Mouse (Mus musculus): ENCODE measurements at regions not wholly inside any gene's neighbourhood (a gene's known extent, or its start where the extent isn't known, plus 50 kb on each side); places are given as distances from the start of the nearest gene placed in this dataset.

GRCm38 (mm10) chr9:61154721-61155120, 217.4 kb upstream of the Tle3 start:
- TF ChIP-seq CTCF (IDR thresholded peaks at IDR 0.05; ENCODE audit: borderline replicate concordance, insufficient read depth, low read length) (no peak), POLR2A (IDR thresholded peaks at IDR 0.05; ENCODE audit: low read depth, low read length) (no peak)

Data from embryonic fibroblast, embryonic 13.5 days (primary cell).